Mouse (Mus musculus) spleen, adult 2 months (tissue): ENCODE results near the gene D130040H23Rik. TPM values are rescaled to one million over a fixed set of nuclear protein-coding genes. Genes with fewer than 3 reads are reported as not detected.
"Not testable (repeated sequence)": the region's sequence is repeated elsewhere in the genome, so short reads cannot be mapped to it uniquely, and the experiment has no call there.

Experiments used
- DNase-seq, 2 experiments: peaks; one replicate each; pipeline versions ENCODE4 v3.0.0 to v3.0.0-alpha.2; 2012 to 2021; ENCODE audit warnings: low spot score in 2 of 2, low read depth in 1 of 2
- H3K27ac ChIP-seq: fragments of 200-500 bp; 2 replicates; pipeline ENCODE4 v1.5.1; 2012; ENCODE audit warnings: low read length, inconsistent platforms; ENCODE audit not compliant: insufficient read depth
- H3K27me3 ChIP-seq: fragments of 200-500 bp; 2 replicates; pipeline ENCODE4 v1.6.1; 2012; ENCODE audit warnings: mild to moderate bottlenecking, moderate library complexity, low read length, inconsistent platforms; ENCODE audit not compliant: control insufficient read depth, insufficient read depth
- H3K36me3 ChIP-seq: fragments of 200-500 bp; 2 replicates; pipeline ENCODE4 v1.6.1; 2012; ENCODE audit warnings: mild to moderate bottlenecking, low read length, inconsistent platforms; ENCODE audit not compliant: control insufficient read depth, insufficient read depth
- H3K4me1 ChIP-seq: fragments of 200-500 bp; 2 replicates; pipeline ENCODE4 v1.6.1; 2011; ENCODE audit warnings: inconsistent platforms; ENCODE audit not compliant: control insufficient read depth, insufficient read depth, insufficient read length
- H3K4me3 ChIP-seq: fragments of 200-500 bp; 2 replicates; pipeline ENCODE4 v1.5.1; 2011; ENCODE audit warnings: mild to moderate bottlenecking, inconsistent platforms; ENCODE audit not compliant: insufficient read depth, insufficient read length; ENCODE audit errors: extremely low read depth
- CTCF ChIP-seq: fragments of 200-500 bp; IDR thresholded peaks from 2 replicates; pipeline ENCODE4 v1.5.1; 2011; ENCODE audit warnings: mild to moderate bottlenecking, inconsistent platforms; ENCODE audit not compliant: insufficient read depth, insufficient read length, insufficient replicate concordance; ENCODE audit errors: extremely low read depth
- POLR2A ChIP-seq: fragments of 200-500 bp; IDR thresholded peaks from 2 replicates; pipeline ENCODE4 v1.6.1; 2011; ENCODE audit warnings: low read depth, low read length, inconsistent platforms
- WGBS: fragments of 180-500 bp; shearing (Covaris S2); methylation state at CpG from one replicate; pipeline ENCODE4 v1.1.7; 2018; 5-methylcytosine and 5-hydroxymethylcytosine counted together
- polyA plus RNA-seq: library from polyadenylated mRNA; depleted of rRNA; stranded (reverse); fragments of >200 nt; gene quantifications from 2 replicates; pipeline ENCODE4 v1.2.3, GENCODE M21; 2012; rRNA removed

The D130040H23Rik gene
- 0.56 and 0.68 TPM in 2 replicates for polyA plus RNA-seq

GRCm38 (mm10) chr8:69270386-69271202, at the start of gene D130040H23Rik:
Gene D130040H23Rik, plus strand, starts transcription at chr8:69271080.
- TF ChIP-seq CTCF (no peak), POLR2A (peak; percentile 33; the same call in 1 of the 2 replicates)
- no peaks in the 10 kb centered on the region for H3K36me3 ChIP-seq
- peak within 1 kb of the TSS; percentile 55 for H3K27ac ChIP-seq
- WGBS = 7% methylated on average over 12 of the region's 12 CpGs
- no peaks in the 10 kb centered on the region for H3K27me3 ChIP-seq
- peak within 1 kb of the TSS; percentile 71 for H3K4me3 ChIP-seq
- peaks cover 5% of the 10 kb centered on the region for H3K4me1 ChIP-seq
- DNase-seq = peak; percentile 76 to 84

DNA sequence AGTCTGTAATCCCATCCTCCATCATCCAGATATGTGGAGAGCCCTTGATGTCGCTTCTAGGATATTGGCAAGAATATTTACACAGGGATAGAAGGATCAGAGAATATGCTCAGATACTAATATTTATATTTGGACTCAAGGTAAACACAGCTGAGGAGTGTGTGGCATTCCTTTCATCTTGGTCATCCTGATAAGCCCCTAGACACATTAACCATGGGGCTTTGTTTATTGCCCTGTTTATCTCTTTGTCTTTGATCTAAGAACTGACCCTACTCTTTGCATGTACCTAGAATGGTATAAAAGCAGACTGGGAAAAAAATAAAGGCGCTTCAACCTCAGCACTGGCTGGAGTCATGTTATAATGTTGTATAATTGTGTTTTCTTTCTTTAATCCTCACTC, 28.3 kb upstream of the D130040H23Rik start:
- DNase-seq = no peak
- WGBS = 86% methylated on average over 2 of the region's 2 CpGs
- no peak overlapping the region for H3K4me3 ChIP-seq

GRCm38 (mm10) chr8:69268525-69268924, 2.4 kb upstream of the D130040H23Rik start:
- no peak for TF ChIP-seq CTCF
- TF ChIP-seq POLR2A = no peak
- no peaks in the 10 kb centered on the region for H3K27me3 ChIP-seq
- DNase-seq = no peak
- 66% methylated on average over 4 of the region's 4 CpGs for WGBS
- no peaks in the 10 kb centered on the region for H3K36me3 ChIP-seq
- H3K27ac ChIP-seq = no peak overlapping the region
- H3K4me3 ChIP-seq = no peak overlapping the region
- peaks cover 5% of the 10 kb centered on the region for H3K4me1 ChIP-seq

More for the DNA sequence above, 28.3 kb upstream of the D130040H23Rik start:
- Histone ChIP-seq H3K27ac (no peak overlapping the region), H3K36me3 (no peaks in the 10 kb centered on the region), H3K27me3 (no peaks in the 10 kb centered on the region), H3K4me1 (no peaks in the 10 kb centered on the region; the same call in 1 of the 2 replicates)
- TF ChIP-seq POLR2A (no peak), CTCF (no peak)

- Histone ChIP-seq H3K27me3 (no peaks in the 10 kb centered on the region), H3K27ac (peak overlapping the region; percentile 55), H3K36me3 (no peaks in the 10 kb centered on the region), H3K4me1 (peaks cover 5% of the 10 kb centered on the region), H3K4me3 (peak overlapping the region; percentile 71)
- TF ChIP-seq POLR2A = no peak
- TF ChIP-seq CTCF = no peak
- DNase-seq = no peak
- 13% methylated on average over 6 of the region's 6 CpGs for WGBS
Measured at GRCm38 (mm10) chr8:69271203-69271554, 299 bp downstream of the D130040H23Rik start.

DNA sequence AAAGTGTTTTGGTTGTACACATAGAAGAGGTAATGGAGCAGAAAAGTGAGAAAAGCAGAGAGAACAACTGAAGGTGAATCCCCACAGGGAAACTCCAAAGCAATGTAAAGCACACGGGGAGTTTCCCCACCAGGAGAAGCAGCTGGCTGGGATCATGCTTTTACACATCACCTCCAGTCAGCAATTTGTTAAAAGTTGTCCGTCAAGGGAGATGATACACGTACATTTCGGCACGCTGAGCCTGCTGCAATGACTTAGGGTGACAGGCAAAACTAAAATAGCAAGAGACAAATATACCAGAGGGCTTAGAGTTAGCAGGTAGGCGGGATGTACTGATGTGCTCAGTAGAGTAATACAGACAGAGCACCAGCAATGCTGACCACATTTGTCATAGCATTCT, 1.6 kb downstream of the D130040H23Rik start:
- no peak for TF ChIP-seq CTCF
- no peak for TF ChIP-seq POLR2A
- DNase-seq = no peak
- Histone ChIP-seq H3K4me3 (no peak overlapping the region), H3K4me1 (peaks cover 5% of the 10 kb centered on the region), H3K27me3 (no peaks in the 10 kb centered on the region), H3K36me3 (no peaks in the 10 kb centered on the region), H3K27ac (no peak overlapping the region)
- 80% methylated on average over 6 of the region's 6 CpGs for WGBS

DNA sequence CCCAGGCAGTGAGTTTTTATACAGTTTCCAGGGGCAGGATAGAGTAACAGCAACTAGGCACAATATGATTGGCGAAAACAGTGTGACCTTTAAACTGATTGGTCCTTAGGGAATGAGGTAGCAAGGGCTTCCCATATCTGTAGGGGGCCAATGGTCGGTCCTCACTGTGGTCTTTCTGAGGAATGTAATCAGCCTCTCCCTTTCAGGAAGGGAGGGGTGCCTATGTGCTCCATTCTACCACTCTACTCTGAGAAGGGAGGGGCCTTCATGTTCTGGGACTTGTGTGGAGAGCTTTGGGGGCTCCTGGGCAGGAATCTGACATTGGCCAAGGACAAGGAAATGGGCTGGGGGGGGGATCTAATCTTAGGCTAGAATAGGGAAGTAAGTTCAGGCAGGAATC, 53.9 kb downstream of the D130040H23Rik start:
- no peaks in the 10 kb centered on the region for H3K36me3 ChIP-seq
- no peaks in the 10 kb centered on the region for H3K4me1 ChIP-seq
- H3K4me3 ChIP-seq = no peak overlapping the region
- H3K27ac ChIP-seq = no peak overlapping the region
- WGBS = 83% methylated on average over 2 of the region's 2 CpGs
- DNase-seq = no peak
- TF ChIP-seq POLR2A (no peak), CTCF (no peak)
- H3K27me3 ChIP-seq = no peaks in the 10 kb centered on the region

DNA sequence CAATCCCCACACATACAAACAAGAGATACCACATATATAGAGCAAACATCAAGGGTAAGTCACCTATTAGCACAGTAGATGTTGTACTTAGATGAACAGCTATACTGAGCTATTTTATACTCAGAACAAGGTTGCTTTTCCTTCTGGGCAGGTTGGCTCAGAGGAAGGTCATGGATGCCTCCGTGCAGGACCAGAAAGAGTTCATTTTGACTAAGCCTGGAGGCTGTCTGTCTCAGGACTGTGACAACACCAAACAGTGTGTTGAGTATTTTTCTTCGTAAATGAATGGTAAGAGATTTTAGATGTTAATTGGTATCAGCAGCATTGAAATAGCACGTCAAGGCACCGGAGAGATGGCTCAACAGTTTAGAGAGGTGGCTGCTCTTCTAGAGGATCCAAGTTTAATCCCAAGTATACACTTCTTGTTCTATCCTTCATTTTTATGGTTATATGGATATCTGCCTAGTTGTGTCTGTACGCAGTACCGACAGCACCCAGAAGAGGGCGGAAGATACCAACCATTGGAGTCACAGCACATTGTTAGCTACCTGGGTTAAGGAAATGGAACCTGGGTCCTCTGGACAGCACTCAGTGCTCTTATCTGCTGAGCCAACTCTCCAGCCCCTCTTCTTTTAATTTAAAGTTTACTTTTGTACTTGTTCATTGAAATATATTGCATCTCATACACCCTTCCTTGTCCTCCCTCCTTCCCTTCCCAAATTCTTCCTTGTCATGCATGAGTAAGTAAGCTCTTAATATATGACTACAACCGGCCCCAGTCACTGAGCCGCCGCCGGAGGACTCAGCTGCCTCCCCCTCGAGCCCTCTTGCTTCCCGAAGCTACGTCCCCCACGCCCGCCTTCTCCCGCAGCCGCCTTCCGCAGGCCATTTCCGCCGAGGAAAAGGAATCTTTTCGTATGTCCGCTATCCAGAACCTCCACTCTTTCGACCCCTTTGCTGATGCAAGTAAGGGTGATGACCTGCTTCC, 57.7 kb downstream of the D130040H23Rik start:
- Histone ChIP-seq H3K4me1 (no peaks in the 10 kb centered on the region), H3K4me3 (peak overlapping the region; percentile 25; the same call in 1 of the 2 replicates), H3K27ac (no peak overlapping the region), H3K27me3 (no peaks in the 10 kb centered on the region), H3K36me3 (no peaks in the 10 kb centered on the region)
- no peak for TF ChIP-seq POLR2A
- peak; percentile 63; the same call in 1 of the 2 replicates for TF ChIP-seq CTCF
- DNase-seq = peak; percentile 41 to 76
- 6% methylated on average over 24 of the region's 24 CpGs for WGBS

GRCm38 (mm10) chr8:69329289-69329688, 58.4 kb downstream of the D130040H23Rik start:
- not testable (repeated sequence) for H3K4me1 ChIP-seq, H3K36me3 ChIP-seq, H3K27me3 ChIP-seq, H3K27ac ChIP-seq, DNase-seq
- 23% methylated on average over 6 of the region's 6 CpGs for WGBS
- peak overlapping the region; percentile 25; the same call in 1 of the 2 replicates for H3K4me3 ChIP-seq
